Mouse (Mus musculus) liver, embryonic 14.5 days (tissue): ENCODE measurements around the gene Hmgcs1. TPM values are rescaled to one million over a fixed set of nuclear protein-coding genes. Genes with fewer than 3 reads are reported as not detected.

Experiments
- ATAC-seq: fragments of 200-750 bp; cut with Nextera tagmentation; 2 replicates; pipeline ENCODE4 v1.8.0; 2017; ENCODE audit warnings: moderate number of reproducible peaks, mild to moderate bottlenecking, moderate library complexity; ENCODE audit not compliant: insufficient read depth
- DNase-seq, 3 experiments: peaks; one replicate each; pipeline ENCODE4 v3.0.0-alpha.2; 2012 to 2013; ENCODE audit warnings: low read depth in 3 of 3, low spot score in 3 of 3
- H3K27ac ChIP-seq: fragments of 300-500 bp; sonication (generic); 2 replicates; pipeline ENCODE4 v1.5.1; 2014; ENCODE audit warnings: moderate library complexity, mild to moderate bottlenecking, control low read depth, inconsistent platforms
- H3K27me3 ChIP-seq: fragments of 300-500 bp; sonication (generic); 2 replicates; pipeline ENCODE4 v1.6.1; 2014; ENCODE audit warnings: mild to moderate bottlenecking, low read length, moderate library complexity; ENCODE audit not compliant: control insufficient read depth, insufficient read depth
- H3K36me3 ChIP-seq: fragments of 300-500 bp; sonication (generic); replicated peaks from 2 replicates; pipeline ENCODE4 v1.6.1; 2014; ENCODE audit warnings: low read depth; ENCODE audit not compliant: control insufficient read depth, insufficient read depth
- H3K4me1 ChIP-seq, 2 experiments: fragments of 200-500 bp in 1 of 2; fragments of 300-500 bp in 1 of 2; sonication (generic) in 1 of 2; replicated peaks; 2 replicates each; pipeline ENCODE4 v1.6.1; 2012 to 2014; ENCODE audit warnings: antibody characterized with exemption in 1 of 2, inconsistent platforms in 1 of 2, low read length in 1 of 2; ENCODE audit not compliant: control insufficient read depth in 2 of 2, insufficient read depth in 2 of 2
- H3K4me2 ChIP-seq: fragments of 300-500 bp; sonication (generic); 2 replicates; pipeline ENCODE4 v1.6.1; 2014; ENCODE audit warnings: low read depth, mild to moderate bottlenecking, control low read depth, moderate library complexity
- H3K4me3 ChIP-seq, 2 experiments: fragments of 200-500 bp in 1 of 2; fragments of 300-500 bp in 1 of 2; sonication (generic) in 1 of 2; 2 replicates each; pipeline ENCODE4 v1.5.1; 2012 to 2014; ENCODE audit warnings: low read depth in 2 of 2, low read length in 2 of 2, mild to moderate bottlenecking in 2 of 2, control low read depth in 1 of 2, inconsistent platforms in 1 of 2, moderate library complexity in 1 of 2; ENCODE audit not compliant: insufficient read depth in 1 of 2
- H3K9ac ChIP-seq: fragments of 300-500 bp; sonication (generic); replicated peaks from 2 replicates; pipeline ENCODE4 v1.6.1; 2014; ENCODE audit warnings: mild to moderate bottlenecking, control low read depth, moderate library complexity
- H3K9me3 ChIP-seq: fragments of 300-500 bp; sonication (generic); 2 replicates; pipeline ENCODE4 v1.6.1; 2016; ENCODE audit warnings: low read length, mixed read lengths; ENCODE audit not compliant: control insufficient read depth
- CTCF ChIP-seq: IDR thresholded peaks from 2 replicates; pipeline ENCODE4 v1.5.1; 2016; ENCODE audit warnings: antibody characterized with exemption, low read depth, control low read depth
- EP300 ChIP-seq: IDR thresholded peaks from 2 replicates; pipeline ENCODE4 v1.6.1; 2016; ENCODE audit warnings: antibody characterized with exemption, low read depth
- WGBS: fragments of 180-500 bp; shearing (Covaris S2); extraction: QIAGEN DNeasy Blood & Tissue Kit; methylation state at CpG from one replicate; pipeline ENCODE4 v1.1.7; 2014; ENCODE audit not compliant: insufficient replicate concordance; 5-methylcytosine and 5-hydroxymethylcytosine counted together
- polyA plus RNA-seq, 2 experiments: library from polyadenylated mRNA; depleted of rRNA in 1 of 2; stranded (reverse) in 1 of 2; unstranded in 1 of 2; fragments of >200 nt; fragmentation: Nextera tagmentation in 1 of 2; extraction: Ambion mirVana in 1 of 2; gene quantifications; 2 replicates each; pipeline versions ENCODE4 v1.2.1 to v1.2.3; 2012 to 2014

The Hmgcs1 gene
- polyA plus RNA-seq, 2 experiments, result 76.5 to 110 TPM

GRCm38 (mm10) chr13:119678794-119679193 lies 11.4 kb upstream of the Hmgcs1 start:
- Histone ChIP-seq H3K27me3 (no peaks in the 10 kb centered on the region), H3K4me2 (no peak overlapping the region), H3K36me3 (no peaks in the 10 kb centered on the region), H3K9me3 (no peaks in the 10 kb centered on the region), H3K4me3 (no peak overlapping the region), H3K9ac (no peak overlapping the region), H3K4me1 (no peaks in the 10 kb centered on the region), H3K27ac (no peak overlapping the region)
- DNase-seq (no peak), ATAC-seq (no peak)
- 67% methylated on average over 8 of the region's 8 CpGs for WGBS
- TF ChIP-seq CTCF, result no peak
- no peak for TF ChIP-seq EP300

GRCm38 (mm10) chr13:119679721-119680120 lies 10.5 kb upstream of the Hmgcs1 start:
- Histone ChIP-seq H3K27ac (no peak overlapping the region), H3K4me3 (no peak overlapping the region), H3K9me3 (no peaks in the 10 kb centered on the region), H3K27me3 (no peaks in the 10 kb centered on the region), H3K4me1 (no peaks in the 10 kb centered on the region), H3K9ac (no peak overlapping the region), H3K4me2 (no peak overlapping the region), H3K36me3 (no peaks in the 10 kb centered on the region)
- 50% methylated on average over 2 of the region's 2 CpGs for WGBS
- ATAC-seq (no peak), DNase-seq (no peak)
- TF ChIP-seq CTCF, result no peak
- no peak for TF ChIP-seq EP300

GRCm38 (mm10) chr13:119681161-119681560 lies 9.0 kb upstream of the Hmgcs1 start:
- no peak for DNase-seq
- Histone ChIP-seq H3K4me2 (no peak overlapping the region), H3K4me3 (no peak overlapping the region), H3K27ac (no peak overlapping the region), H3K36me3 (no peaks in the 10 kb centered on the region), H3K9ac (no peak overlapping the region), H3K27me3 (no peaks in the 10 kb centered on the region), H3K4me1 (no peaks in the 10 kb centered on the region), H3K9me3 (no peaks in the 10 kb centered on the region)
- no peak for ATAC-seq
- 57% methylated on average over 3 of the region's 3 CpGs for WGBS
- TF ChIP-seq EP300 (no peak), CTCF (no peak)

GRCm38 (mm10) chr13:119684416-119685177 lies 5.6 kb upstream of the Hmgcs1 start:
- ATAC-seq (no peak), DNase-seq (no peak)
- Histone ChIP-seq H3K4me2 (no peak overlapping the region), H3K9me3 (no peaks in the 10 kb centered on the region), H3K36me3 (no peaks in the 10 kb centered on the region), H3K27me3 (no peaks in the 10 kb centered on the region), H3K4me1 (no peaks in the 10 kb centered on the region), H3K9ac (no peak overlapping the region), H3K27ac (no peak overlapping the region), H3K4me3 (no peak overlapping the region)
- WGBS, result 70% methylated on average over 11 of the region's 11 CpGs
- no peak for TF ChIP-seq EP300

GRCm38 (mm10) chr13:119689709-119690038 lies 505 bp upstream of the Hmgcs1 start:
- no peaks in the 10 kb centered on the region for H3K27me3 ChIP-seq
- no peaks in the 10 kb centered on the region for H3K36me3 ChIP-seq
- peak overlapping the region; percentile 48 to 69 for H3K4me3 ChIP-seq
- ATAC-seq (no peak), DNase-seq (no peak)
- H3K4me1 ChIP-seq, result peaks cover 4 to 11% of the 10 kb centered on the region in 2 experiments
- no peaks in the 10 kb centered on the region for H3K9me3 ChIP-seq
- no peak overlapping the region for H3K9ac ChIP-seq
- peak overlapping the region; percentile 82 for H3K4me2 ChIP-seq
- H3K27ac ChIP-seq, result no peak overlapping the region
- WGBS, result 12% methylated on average over 5 of the region's 5 CpGs
- TF ChIP-seq EP300, result no peak
- TF ChIP-seq CTCF, result no peak
